Mouse (Mus musculus) liver (tissue): ENCODE measurements around the gene Ccp110.

Source experiments
- DNase-seq: peaks from one replicate; pipeline ENCODE4 v3.0.0-alpha.2; 2020; ENCODE audit warnings: mixed read lengths

The Ccp110 gene

DNA sequence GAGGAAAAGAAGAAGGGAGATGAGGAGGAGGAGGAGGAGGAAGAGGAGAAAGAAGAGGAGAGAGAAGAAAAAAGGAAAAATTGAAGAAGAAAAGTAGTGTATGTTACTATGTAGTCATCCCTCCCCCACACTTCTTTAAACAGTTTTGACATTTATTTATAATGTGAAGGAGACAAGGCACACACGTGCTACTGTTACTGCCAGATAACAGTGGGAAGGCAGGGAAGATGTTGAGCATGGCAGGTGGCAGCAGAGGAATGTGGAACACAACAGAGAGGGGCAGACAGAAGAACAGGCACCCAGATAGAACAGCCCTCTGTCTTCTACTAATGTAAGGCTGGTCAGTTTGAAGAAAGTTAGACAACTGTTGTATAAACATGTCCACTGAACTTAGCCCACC lies 57.3 kb downstream of the Ccp110 start:
- no peak for DNase-seq

DNA sequence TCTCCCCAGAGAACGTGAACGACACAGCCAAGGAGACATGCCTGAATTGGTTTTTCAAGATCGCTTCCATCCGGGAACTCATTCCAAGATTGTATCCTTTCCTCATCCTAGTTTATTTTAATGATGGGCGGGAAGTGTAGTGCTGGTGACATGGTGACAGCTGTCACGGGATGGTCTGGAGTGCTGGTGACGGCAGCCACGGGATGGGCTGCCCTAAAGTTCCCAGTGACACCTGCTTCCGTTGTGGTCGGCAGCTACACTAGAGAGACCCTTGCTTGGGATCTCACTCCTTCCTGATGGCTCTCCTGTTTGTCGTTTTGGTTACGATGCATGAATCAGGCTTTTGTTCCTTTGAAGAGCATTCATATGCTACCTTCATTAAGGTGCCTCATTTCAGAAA lies 60.7 kb downstream of the Ccp110 start:
- DNase-seq = no peak

DNA sequence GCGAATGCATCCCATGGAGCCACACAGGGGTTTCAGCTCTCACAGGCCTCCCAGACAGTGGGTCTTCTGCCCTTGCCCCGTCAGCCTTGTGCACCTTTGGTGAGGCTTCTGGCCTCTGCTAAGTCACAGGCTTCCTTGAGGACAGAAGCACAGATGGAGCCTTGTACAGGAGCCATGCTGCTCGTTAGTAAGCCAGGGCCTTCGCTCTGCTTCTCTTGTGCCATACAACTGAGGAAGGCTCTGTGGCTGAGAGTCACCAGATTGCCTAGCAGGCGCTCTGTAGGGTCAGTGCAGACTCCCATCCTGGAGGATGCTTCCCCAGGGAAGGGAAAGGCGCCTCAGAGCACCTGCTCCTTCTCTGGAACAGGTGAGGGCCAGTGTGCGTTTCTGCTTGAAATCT lies 63.6 kb downstream of the Ccp110 start:
- no peak for DNase-seq

DNA sequence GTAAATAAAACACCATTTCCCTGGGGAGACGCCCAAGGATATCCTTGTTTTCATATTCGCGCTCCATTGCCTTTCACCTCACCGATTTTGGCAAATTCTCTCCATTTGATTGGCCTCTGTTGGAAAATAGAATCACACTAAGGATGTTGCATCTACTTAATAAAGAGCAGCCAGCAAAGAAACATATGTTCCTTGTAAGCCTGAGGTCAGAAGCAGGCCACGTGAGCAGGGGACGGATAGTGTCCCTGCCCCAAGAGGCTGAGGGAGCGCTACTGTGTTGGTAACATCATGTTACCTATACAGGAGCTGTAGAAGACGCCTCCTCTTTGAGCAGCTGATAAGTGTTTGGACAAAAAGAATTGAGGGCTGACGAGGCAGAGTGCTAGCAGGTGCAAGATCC lies 64.1 kb downstream of the Ccp110 start:
- no peak for DNase-seq

DNA sequence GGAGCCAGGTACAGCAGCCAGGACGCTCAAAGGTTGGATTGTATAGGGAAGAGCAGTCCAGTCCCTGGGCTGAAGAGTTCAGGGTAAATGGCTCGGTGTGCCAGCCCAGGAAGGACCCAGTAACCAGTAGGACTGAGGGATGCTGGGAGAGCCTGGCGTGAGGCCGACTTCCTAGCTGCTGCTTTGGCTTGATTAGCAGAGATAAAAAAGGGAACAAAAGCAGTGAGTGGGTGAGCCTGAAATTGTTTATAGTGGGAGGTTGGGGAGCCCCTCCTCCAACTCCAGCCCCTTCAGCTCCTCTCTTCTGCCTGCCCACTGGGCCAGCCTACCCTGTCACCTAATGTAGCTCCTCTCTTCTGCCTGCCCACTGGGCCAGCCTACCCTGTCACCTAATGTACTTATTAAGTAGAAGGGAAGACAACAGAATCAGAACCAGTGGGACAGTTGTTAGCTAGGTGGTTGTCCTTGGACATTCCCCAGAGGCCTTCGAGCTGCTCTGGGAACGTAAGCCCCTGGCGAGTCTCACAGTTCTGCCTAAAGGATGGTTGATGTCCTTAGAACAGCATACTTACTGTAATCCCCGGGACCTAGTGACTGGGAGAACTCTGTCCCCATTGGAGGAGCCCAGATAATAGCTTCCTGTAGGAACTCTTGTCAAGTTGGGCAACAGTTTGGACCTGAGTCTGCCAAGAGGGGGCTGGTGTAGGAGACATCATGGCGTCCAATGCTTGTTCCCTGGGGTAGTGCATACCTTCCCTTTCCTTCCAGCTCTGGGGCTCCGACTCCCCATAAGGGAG lies 65.4 kb downstream of the Ccp110 start:
- DNase-seq = no peak

DNA sequence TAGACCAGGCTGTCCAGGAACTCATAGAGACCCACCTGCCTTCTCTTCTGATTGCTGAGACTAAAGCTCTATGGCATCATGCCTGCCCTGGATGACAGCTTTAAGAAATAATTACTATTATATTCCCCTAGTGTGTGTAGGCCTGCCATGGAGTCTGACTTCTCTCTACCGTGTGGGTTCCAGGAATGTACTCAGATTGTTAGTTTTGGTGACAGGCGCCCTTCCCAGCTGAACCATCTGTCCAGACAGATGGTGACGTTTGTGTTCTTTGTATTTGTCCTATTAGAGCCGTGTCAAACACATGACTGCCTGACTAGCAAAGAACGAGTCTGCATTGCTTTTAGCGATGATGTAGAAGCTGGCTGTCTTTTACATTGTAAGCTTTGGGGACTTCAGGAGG lies 66.2 kb downstream of the Ccp110 start:
- DNase-seq = no peak

DNA sequence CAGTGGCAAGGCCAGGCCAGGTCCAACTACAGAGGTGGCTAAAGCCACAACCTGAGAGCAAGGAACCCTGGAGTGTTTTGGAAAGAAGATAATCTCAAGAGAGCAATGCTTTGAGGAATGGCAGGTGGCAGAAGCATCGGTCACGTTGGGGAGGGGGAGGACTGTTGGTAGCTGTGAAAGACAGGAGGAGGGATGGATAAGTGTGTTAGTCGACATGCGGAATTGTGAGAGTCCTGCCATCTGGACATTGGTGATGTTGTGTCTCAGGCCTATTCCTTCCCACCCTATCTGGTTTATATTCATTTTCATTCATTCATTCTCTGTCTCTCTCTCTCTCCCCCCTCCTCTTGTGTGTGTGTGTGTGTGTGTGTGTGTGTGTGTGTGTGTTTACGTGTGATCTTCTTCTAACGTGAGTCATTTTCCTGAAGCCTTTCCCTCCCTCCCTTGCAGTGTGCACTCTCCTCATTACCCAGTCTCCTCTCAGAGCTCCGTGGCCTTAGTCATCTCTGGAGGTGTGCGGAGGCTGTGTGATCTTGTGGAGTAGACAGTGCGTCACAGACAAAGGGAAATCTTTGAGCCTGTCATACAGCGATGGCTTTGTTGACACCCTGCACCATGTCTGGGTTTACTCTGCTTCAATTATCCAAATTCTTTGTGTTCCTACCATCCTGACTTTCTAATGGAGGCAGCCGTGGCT lies 71.1 kb downstream of the Ccp110 start:
- no peak for DNase-seq

DNA sequence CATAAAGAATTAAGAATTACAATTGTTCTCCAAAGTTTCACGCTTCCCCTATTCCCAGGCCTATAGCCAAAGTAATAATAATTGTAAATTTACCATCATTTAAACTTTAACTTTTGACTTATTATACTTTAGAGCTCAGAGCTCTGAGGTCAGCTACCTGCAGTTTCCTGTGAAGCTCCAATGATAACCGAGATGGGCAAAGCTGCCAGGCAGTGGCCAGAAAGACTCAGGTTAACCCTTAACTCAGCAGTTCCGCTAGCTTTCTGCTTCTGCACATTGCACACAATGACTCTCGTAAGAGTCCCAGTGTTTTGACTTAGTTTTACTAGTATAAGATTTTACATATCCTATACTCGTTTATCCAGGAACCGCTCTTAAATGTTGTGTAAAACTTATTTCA lies 73.7 kb downstream of the Ccp110 start:
- DNase-seq = no peak
